Mouse (Mus musculus) forebrain, embryonic 12.5 days (tissue): ENCODE measurements around the gene Dmbt1. TPM values are rescaled to one million over a fixed set of nuclear protein-coding genes. Genes with fewer than 3 reads are reported as not detected.

ENCODE experiments used
- ATAC-seq: fragments of 200-750 bp; cut with Nextera tagmentation; 2 replicates; pipeline ENCODE4 v1.8.0; 2017; ENCODE audit warnings: moderate TSS enrichment; ENCODE audit not compliant: low FRiP score
- H3K27ac ChIP-seq: fragments of 300-500 bp; sonication (generic); 2 replicates; pipeline ENCODE4 v1.5.1; 2016; ENCODE audit warnings: mild to moderate bottlenecking
- H3K27me3 ChIP-seq: fragments of 300-500 bp; sonication (generic); 2 replicates; pipeline ENCODE4 v1.6.1; 2016; ENCODE audit warnings: mild to moderate bottlenecking
- H3K36me3 ChIP-seq: fragments of 300-500 bp; sonication (generic); replicated peaks from 2 replicates; pipeline ENCODE4 v1.6.1; 2016; ENCODE audit warnings: mild to moderate bottlenecking
- H3K4me1 ChIP-seq: fragments of 300-500 bp; sonication (generic); 2 replicates; pipeline ENCODE4 v1.6.1; 2016
- H3K4me2 ChIP-seq: fragments of 300-500 bp; sonication (generic); 2 replicates; pipeline ENCODE4 v1.6.1; 2016; ENCODE audit warnings: mild to moderate bottlenecking, moderate library complexity
- H3K4me3 ChIP-seq: fragments of 300-500 bp; sonication (generic); replicated peaks from 2 replicates; pipeline ENCODE4 v1.5.1; 2016; ENCODE audit warnings: mild to moderate bottlenecking
- H3K9ac ChIP-seq: fragments of 300-500 bp; sonication (generic); 2 replicates; pipeline ENCODE4 v1.6.1; 2016; ENCODE audit warnings: mild to moderate bottlenecking
- H3K9me3 ChIP-seq: fragments of 300-500 bp; sonication (generic); 2 replicates; pipeline ENCODE4 v1.6.1; 2016
- WGBS: fragments of 180-500 bp; shearing (Covaris S2); methylation state at CpG from one replicate; pipeline ENCODE4 v1.1.7; 2016; 5-methylcytosine and 5-hydroxymethylcytosine counted together
- polyA plus RNA-seq: library from polyadenylated mRNA; unstranded; fragments of >200 nt; fragmentation: Nextera tagmentation; extraction: Ambion mirVana; gene quantifications from 2 replicates; pipeline ENCODE4 v1.2.1, GENCODE M21; 2016

Gene Dmbt1
- polyA plus RNA-seq, 1 experiment from 2014 or later: not detected

- Histone ChIP-seq H3K4me2 (no peak within 1 kb of the TSS), H3K36me3 (no peaks in the 10 kb centered on the region), H3K4me3 (no peak within 1 kb of the TSS), H3K9me3 (no peaks in the 10 kb centered on the region), H3K27me3 (no peaks in the 10 kb centered on the region), H3K9ac (no peak within 1 kb of the TSS), H3K27ac (no peak within 1 kb of the TSS), H3K4me1 (no peaks in the 10 kb centered on the region)
- ATAC-seq: no peak
- WGBS: 94% methylated on average over 2 of the region's 2 CpGs
Observed at GRCm38 (mm10) chr7:131146214-131146613, 114.4 kb downstream of the Dmbt1 start, which contains the start of gene 4933402N03Rik. Gene 4933402N03Rik (minus strand): TSS chr7:131146314.

- Histone ChIP-seq H3K27me3 (no peaks in the 10 kb centered on the region), H3K36me3 (no peaks in the 10 kb centered on the region), H3K27ac (no peak overlapping the region), H3K4me3 (no peak overlapping the region), H3K9ac (no peak overlapping the region), H3K4me2 (no peak overlapping the region), H3K9me3 (no peaks in the 10 kb centered on the region), H3K4me1 (no peaks in the 10 kb centered on the region)
- 88% methylated on average over 3 of the region's 3 CpGs for WGBS
- ATAC-seq: no peak
Observed at GRCm38 (mm10) chr7:131150179-131150578, 118.3 kb downstream of the Dmbt1 start.

- H3K9ac ChIP-seq: no peak overlapping the region
- H3K27ac ChIP-seq: no peak overlapping the region
- H3K9me3 ChIP-seq: no peaks in the 10 kb centered on the region
- no peaks in the 10 kb centered on the region for H3K4me1 ChIP-seq
- H3K27me3 ChIP-seq: no peaks in the 10 kb centered on the region
- 89% methylated on average over 5 of the region's 5 CpGs for WGBS
- no peak overlapping the region for H3K4me3 ChIP-seq
- H3K4me2 ChIP-seq: no peak overlapping the region
- H3K36me3 ChIP-seq: no peaks in the 10 kb centered on the region
- ATAC-seq: no peak
Observed at GRCm38 (mm10) chr7:131153044-131153443, 121.2 kb downstream of the Dmbt1 start.

GRCm38 (mm10) chr7:131162251-131162650 lies 130.4 kb downstream of the Dmbt1 start:
- WGBS: 69% methylated on average over 7 of the region's 7 CpGs
- H3K4me1 ChIP-seq: no peaks in the 10 kb centered on the region

GRCm38 (mm10) chr7:131167771-131168170 lies 135.9 kb downstream of the Dmbt1 start:
- Histone ChIP-seq H3K4me1 (no peaks in the 10 kb centered on the region), H3K27ac (no peak overlapping the region), H3K4me2 (no peak overlapping the region), H3K27me3 (no peaks in the 10 kb centered on the region), H3K4me3 (no peak overlapping the region), H3K36me3 (no peaks in the 10 kb centered on the region), H3K9ac (no peak overlapping the region), H3K9me3 (no peaks in the 10 kb centered on the region)
- ATAC-seq: no peak
- WGBS: 79% methylated on average over 3 of the region's 3 CpGs

More at GRCm38 (mm10) chr7:131162251-131162650, 130.4 kb downstream of the Dmbt1 start:
- no peak overlapping the region for H3K4me3 ChIP-seq
- no peaks in the 10 kb centered on the region for H3K9me3 ChIP-seq
- no peaks in the 10 kb centered on the region for H3K27me3 ChIP-seq
- no peak for ATAC-seq
- no peak overlapping the region for H3K4me2 ChIP-seq
- no peaks in the 10 kb centered on the region for H3K36me3 ChIP-seq
- no peak overlapping the region for H3K27ac ChIP-seq
- H3K9ac ChIP-seq: no peak overlapping the region

GRCm38 (mm10) chr7:131169099-131169498 lies 137.2 kb downstream of the Dmbt1 start:
- no peaks in the 10 kb centered on the region for H3K9me3 ChIP-seq
- no peak overlapping the region for H3K9ac ChIP-seq
- H3K4me3 ChIP-seq: no peak overlapping the region
- H3K36me3 ChIP-seq: no peaks in the 10 kb centered on the region
- H3K4me2 ChIP-seq: no peak overlapping the region
- WGBS: 71% methylated on average over 2 of the region's 2 CpGs
- no peak for ATAC-seq
- no peaks in the 10 kb centered on the region for H3K4me1 ChIP-seq
- H3K27me3 ChIP-seq: no peaks in the 10 kb centered on the region
- no peak overlapping the region for H3K27ac ChIP-seq

Other genes starting within 250 kb of the Dmbt1 start
- gene Plekha1, start 166.3 kb upstream of the Dmbt1 start, polyA plus RNA-seq: 32.1 and 34.9 TPM in 2 replicates
- 3.1 and 5.9 TPM in 2 replicates for gene Htra1, start 95.9 kb upstream of the Dmbt1 start, polyA plus RNA-seq
- not detected in 2 replicates for gene 4933402N03Rik, start 114.3 kb downstream of the Dmbt1 start, polyA plus RNA-seq
- not detected in 2 replicates for gene 5430419D17Rik, start 142.3 kb downstream of the Dmbt1 start, polyA plus RNA-seq